In genomic region chr10:39628799-39629517, GRCm38 (mm10) we compare ENCODE assay signal across 13 mouse cellular contexts. TPM values are rescaled to one million over a fixed set of nuclear protein-coding genes. Genes with fewer than 3 reads are reported as not detected.
DNase-seq lines count a peak whose midpoint lies in the region; ATAC-seq and TF ChIP-seq lines count a peak whose summit lies in the region.
"Had no signal": no experiment of that assay in that cellular context is flagged by ENCODE, and none has a peak within 500 bp of the region (broad histone marks: within the 10 kb centered on the region; RNA-seq: fewer than 3 reads in every experiment).

No protein-coding gene starts in this region.

- H3K4me3 ChIP-seq in gastrocnemius, adult 2 months = no peak overlapping the region
- H3K4me3 ChIP-seq in kidney, embryonic 14.5 days (ENCODE audit: low read length) = no peak overlapping the region
- H3K4me3 ChIP-seq in midbrain, postnatal 0 days (ENCODE audit: low read depth, low read length) = no peak overlapping the region
- H3K4me3 ChIP-seq: liver, embryonic 12.5 days had no signal

- no peaks in the 10 kb centered on the region for H3K9me3 ChIP-seq in kidney, embryonic 14.5 days (ENCODE audit: control insufficient read depth, low read length)
- no peaks in the 10 kb centered on the region for H3K9me3 ChIP-seq in midbrain, postnatal 0 days (ENCODE audit: low read length)
- H3K9me3 ChIP-seq: liver, embryonic 12.5 days had no signal

- 0 out of 2 replicates have a peak, but pooled peaks cover 3% of the 10 kb centered on the region for H3K36me3 ChIP-seq in kidney, embryonic 14.5 days (ENCODE audit: control insufficient read depth, insufficient read depth, low read length)
- no peaks in the 10 kb centered on the region for H3K36me3 ChIP-seq in midbrain, postnatal 0 days (ENCODE audit: insufficient read depth, low read length)
- H3K36me3 ChIP-seq: liver, embryonic 12.5 days had no signal

- peak overlapping the region; percentile 84 for H3K27ac ChIP-seq in gastrocnemius, adult 2 months
- H3K27ac ChIP-seq in kidney, embryonic 14.5 days (ENCODE audit: low read depth, low read length) = peak overlapping the region; percentile 82; the same call in 1 of the 2 replicates
- H3K27ac ChIP-seq in midbrain, postnatal 0 days (ENCODE audit: low read depth, low read length) = peak overlapping the region; percentile 44; the same call in 1 of the 2 replicates
- H3K27ac ChIP-seq: liver, embryonic 12.5 days had no signal

- peaks cover 59% of the 10 kb centered on the region for H3K4me1 ChIP-seq in kidney, embryonic 14.5 days (ENCODE audit: control insufficient read depth, insufficient read depth, low read length)
- H3K4me1 ChIP-seq in midbrain, postnatal 0 days (ENCODE audit: insufficient read depth, low read length) = peaks cover 16% of the 10 kb centered on the region; the same call in 1 of the 2 replicates

- no peak overlapping the region for H3K4me2 ChIP-seq in kidney, embryonic 14.5 days (replicated peaks; ENCODE audit: low read depth, low read length)
- H3K4me2 ChIP-seq in midbrain, postnatal 0 days (ENCODE audit: low read depth, low read length, poor library complexity, severe bottlenecking) = no peak overlapping the region
- H3K4me2 ChIP-seq: liver, embryonic 12.5 days had no signal

- H3K27me3 ChIP-seq in kidney, embryonic 14.5 days (ENCODE audit: control insufficient read depth, insufficient read depth, low read length) = no peaks in the 10 kb centered on the region; the same call in 1 of the 2 replicates
- H3K27me3 ChIP-seq in midbrain, postnatal 0 days (ENCODE audit: insufficient read depth, low read length) = no peaks in the 10 kb centered on the region
- H3K27me3 ChIP-seq: liver, embryonic 12.5 days had no signal

- no peak for DNase-seq in gastrocnemius, adult 2 months
- no peak for DNase-seq in gastrocnemius, postnatal 4 days (ENCODE audit: low spot score in 2 of 2)
- no peak for DNase-seq in kidney, postnatal 10 days
- peak; percentile 35 for DNase-seq in ZHBTc4 (ENCODE audit: low read depth, low spot score)
- DNase-seq in midbrain, postnatal 0 days (ENCODE audit: low spot score) = no peak
- no peak for DNase-seq in layer of hippocampus, postnatal 25 days (ENCODE audit: extremely low spot score in 1 of 2, low spot score in 1 of 2)
- DNase-seq: adrenal gland, postnatal 14 days; cerebellum, adult 11-12 months; thymus, postnatal 36 days had no signal

- intact Hi-C loops in gastrocnemius, adult 2 months (cut with DNase I) = no loop called here

- no peak for ATAC-seq in kidney, embryonic 14.5 days (ENCODE audit: low FRiP score, low TSS enrichment)
- ATAC-seq in midbrain, postnatal 0 days (ENCODE audit: low FRiP score) = no peak
- no peak for ATAC-seq in frontal cortex, adult (ENCODE audit: low TSS enrichment)
- ATAC-seq: forebrain, embryonic 14.5 days; liver, embryonic 12.5 days had no signal

- no peak overlapping the region for H3K9ac ChIP-seq in kidney, embryonic 14.5 days (ENCODE audit: low read depth, low read length)
- no peak overlapping the region for H3K9ac ChIP-seq in midbrain, postnatal 0 days (replicated peaks; ENCODE audit: low read length, poor library complexity, severe bottlenecking)
- H3K9ac ChIP-seq: liver, embryonic 12.5 days had no signal

- 53% methylated on average over 10 of the region's 10 CpGs for WGBS in kidney, embryonic 14.5 days
- 28% methylated on average over 10 of the region's 10 CpGs for WGBS in midbrain, postnatal 0 days

- no peak for TF ChIP-seq CTCF in gastrocnemius, adult 2 months (IDR thresholded peaks at IDR 0.05)
- TF ChIP-seq CTCF in midbrain, postnatal 0 days (IDR thresholded peaks at IDR 0.05) = no peak

RNA-seq across cellular contexts. Expression of gene Traf3ip2, which starts 16.2 kb away (rescaled TPM):
- total RNA-seq in gastrocnemius, adult 2 months (2021) = 1 to 10 TPM; 5.5 to 9.0 TPM
- 1 to 10 TPM; 4.4 to 5.8 TPM for total RNA-seq in gastrocnemius, postnatal 4 days (2021)
- 16.6 and 19.6 TPM in 2 replicates for polyA plus RNA-seq in kidney, embryonic 14.5 days (2014; fragmentation: Nextera tagmentation; extraction: Ambion mirVana)
- 0.47 and 1.9 TPM in 2 replicates for total RNA-seq in midbrain, postnatal 0 days (2014; rRNA removed)
- 4.2 and 6.1 TPM in 2 replicates for polyA plus RNA-seq in midbrain, postnatal 0 days (2015; fragmentation: Nextera tagmentation; extraction: Ambion mirVana)
- total RNA-seq in layer of hippocampus, postnatal 25 days (2021) = 1 to 10 TPM; 1.9 to 2.0 TPM
